Mouse (Mus musculus): ENCODE data around the gene Pspc1.

- TF ChIP-seq CTCF (IDR thresholded peaks at IDR 0.05; ENCODE audit: borderline replicate concordance, control insufficient read depth, extremely low read depth, insufficient read depth, low read length, poor library complexity) (no peak), POLR2A (IDR thresholded peaks at IDR 0.05; ENCODE audit: control insufficient read depth, extremely low read depth, insufficient read depth, low read length, poor library complexity) (no peak)
These were observed 801 bp upstream of the Pspc1 start for GRCm38 (mm10) chr14:56778933-56779300.
